Mouse (Mus musculus) CD4-positive, CD25-positive, alpha-beta regulatory T cell (primary cell): ENCODE data around the gene Olfr1199. TPM values are rescaled to one million over a fixed set of nuclear protein-coding genes. Genes with fewer than 3 reads are reported as not detected.

Source experiments
- polyA plus RNA-seq: library from polyadenylated mRNA; unstranded; fragments of 100-300 nt; shearing (Covaris generic); gene quantifications from one replicate; pipeline ENCODE4 v1.2.1, GENCODE M21; 2017

Olfr1199 gene
- polyA plus RNA-seq, result not detected

DNA sequence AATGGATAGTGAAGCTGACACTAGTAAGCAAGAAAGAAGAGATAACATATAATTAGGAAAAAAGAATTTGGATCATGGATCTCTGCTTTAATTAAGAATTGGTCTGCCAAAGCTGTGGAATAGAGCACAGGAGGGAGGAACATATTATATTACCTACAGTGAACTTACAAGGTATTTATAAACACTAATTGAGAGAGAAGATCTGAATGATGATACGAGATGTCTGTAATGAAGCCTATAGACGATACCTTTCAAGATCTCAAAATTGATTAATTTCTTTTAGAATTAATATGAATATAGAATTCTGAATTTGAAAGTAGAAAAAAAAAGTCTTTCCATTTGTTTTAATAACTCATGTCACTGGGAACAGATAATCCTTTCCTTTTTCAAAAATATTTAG lies at the start of gene Olfr1199:
TSS of gene Olfr1199 (minus strand) at position 101 of the 400 bp plus-strand sequence.

GRCm38 (mm10) chr2:88792736-88793135 lies 32.5 kb upstream of the Olfr1199 start, which contains the start of gene Olfr1201:
Gene Olfr1201 (plus strand): TSS chr2:88793036.

DNA sequence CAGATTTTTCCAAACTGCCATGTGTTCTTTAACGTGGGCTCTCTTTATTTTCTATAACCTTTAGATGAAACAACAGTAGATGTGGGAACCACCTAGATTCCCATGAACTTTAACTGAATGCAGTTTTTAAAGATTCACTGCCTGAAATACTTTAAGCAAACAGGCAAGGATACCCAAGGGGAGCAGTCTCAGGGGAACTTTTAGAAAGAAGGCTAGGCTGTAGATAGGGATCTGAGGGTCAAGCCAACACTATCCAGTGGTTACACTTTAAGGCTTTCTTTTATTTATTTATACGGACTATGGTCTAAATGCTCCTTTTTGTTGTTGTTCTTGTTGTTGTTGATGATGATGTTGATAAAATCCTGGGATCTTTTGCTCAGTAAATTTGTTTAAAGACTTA lies 10.1 kb upstream of the Olfr1199 start, which contains the start of gene Olfr1200:
TSS of gene Olfr1200 (minus strand) at position 101 of the 400 bp plus-strand sequence.

DNA sequence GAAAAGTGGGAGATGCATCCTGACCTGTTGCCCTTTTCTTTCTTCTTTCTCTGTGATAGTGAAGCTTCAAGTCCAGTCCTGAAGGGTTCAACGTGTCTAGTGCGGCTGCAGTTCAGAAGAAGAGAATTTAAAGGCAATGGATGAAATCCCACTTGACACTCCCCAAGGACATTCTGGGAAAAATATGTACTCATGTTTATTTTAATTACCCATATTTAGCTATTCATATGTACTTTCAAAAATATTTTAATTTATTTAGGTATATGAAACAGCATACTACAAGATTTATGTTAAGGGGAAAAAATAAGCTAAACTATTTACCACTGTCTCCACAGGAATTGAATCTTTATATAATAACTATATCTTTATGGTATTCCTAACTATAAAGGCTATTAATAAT lies 9.0 kb downstream of the Olfr1199 start, which contains the start of gene Olfr1198:
TSS of gene Olfr1198 (minus strand) at position 101 of the 400 bp plus-strand sequence.

DNA sequence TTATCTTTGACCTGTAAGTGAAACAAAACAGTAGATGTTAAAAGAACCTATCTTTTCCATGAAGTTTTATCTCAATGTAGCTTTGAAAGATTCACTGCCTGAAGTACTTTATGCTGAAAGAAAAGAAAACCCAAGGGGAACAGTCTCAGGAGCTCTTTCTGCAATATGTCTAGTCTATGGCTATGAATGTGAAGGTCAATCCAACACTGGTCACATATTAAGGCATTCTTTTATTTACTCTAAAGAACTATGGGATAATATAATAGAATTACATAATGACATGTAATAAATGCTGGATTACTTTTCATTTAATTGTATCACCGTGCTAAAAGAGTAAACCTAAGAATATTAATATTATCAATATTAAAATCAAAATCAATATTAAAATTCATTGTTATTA lies 28.0 kb downstream of the Olfr1199 start, which contains the start of gene Olfr1197:
TSS of gene Olfr1197 (minus strand) at position 101 of the 400 bp plus-strand sequence.

GRCm38 (mm10) chr2:88704497-88704896 lies 55.8 kb downstream of the Olfr1199 start, which contains the start of gene Olfr1196:
Gene Olfr1196 (minus strand): TSS chr2:88704597.

Other genes with a start within 250 kb of the Olfr1199 start
- not detected for gene Olfr1186, start 241.9 kb downstream of the Olfr1199 start, polyA plus RNA-seq
- not detected for gene Olfr1188, start 203.5 kb downstream of the Olfr1199 start, polyA plus RNA-seq
- not detected for gene Olfr1189, start 174.0 kb downstream of the Olfr1199 start, polyA plus RNA-seq
- gene Olfr1191-ps1, start 119.9 kb downstream of the Olfr1199 start, polyA plus RNA-seq, result 0.05 TPM
- not detected for gene Olfr1192-ps1, start 112.0 kb downstream of the Olfr1199 start, polyA plus RNA-seq
- gene Olfr1193, start 84.8 kb downstream of the Olfr1199 start, polyA plus RNA-seq, result not detected
- gene Olfr1195, start 71.3 kb downstream of the Olfr1199 start, polyA plus RNA-seq, result 0.11 TPM
- not detected for gene Olfr1196, start 55.9 kb downstream of the Olfr1199 start, polyA plus RNA-seq
- gene Olfr1197, start 28.1 kb downstream of the Olfr1199 start, polyA plus RNA-seq, result not detected
- not detected for gene Olfr1198, start 9.1 kb downstream of the Olfr1199 start, polyA plus RNA-seq
- not detected for gene Olfr1200, start 10.0 kb upstream of the Olfr1199 start, polyA plus RNA-seq
- gene Olfr1201, start 32.6 kb upstream of the Olfr1199 start, polyA plus RNA-seq, result not detected
- not detected for gene Olfr1202, start 54.0 kb upstream of the Olfr1199 start, polyA plus RNA-seq
- gene Olfr1205, start 69.3 kb upstream of the Olfr1199 start, polyA plus RNA-seq, result not detected
- not detected for gene Olfr1204, start 88.8 kb upstream of the Olfr1199 start, polyA plus RNA-seq
- gene Olfr1206, start 102.8 kb upstream of the Olfr1199 start, polyA plus RNA-seq, result 0.11 TPM
- gene Olfr1208, start 141.8 kb upstream of the Olfr1199 start, polyA plus RNA-seq, result not detected
- gene Olfr1209, start 154.7 kb upstream of the Olfr1199 start, polyA plus RNA-seq, result not detected
- not detected for gene Olfr1211, start 177.6 kb upstream of the Olfr1199 start, polyA plus RNA-seq
- gene Olfr1212, start 193.5 kb upstream of the Olfr1199 start, polyA plus RNA-seq, result not detected
- gene Gm13762, start 219.8 kb upstream of the Olfr1199 start, polyA plus RNA-seq, result not detected
- gene Olfr1214, start 232.2 kb upstream of the Olfr1199 start, polyA plus RNA-seq, result not detected
- gene Olfr1215, start 246.5 kb upstream of the Olfr1199 start, polyA plus RNA-seq, result not detected